Mouse (Mus musculus): Measurements from ENCODE around the gene Unc5b.

DNA sequence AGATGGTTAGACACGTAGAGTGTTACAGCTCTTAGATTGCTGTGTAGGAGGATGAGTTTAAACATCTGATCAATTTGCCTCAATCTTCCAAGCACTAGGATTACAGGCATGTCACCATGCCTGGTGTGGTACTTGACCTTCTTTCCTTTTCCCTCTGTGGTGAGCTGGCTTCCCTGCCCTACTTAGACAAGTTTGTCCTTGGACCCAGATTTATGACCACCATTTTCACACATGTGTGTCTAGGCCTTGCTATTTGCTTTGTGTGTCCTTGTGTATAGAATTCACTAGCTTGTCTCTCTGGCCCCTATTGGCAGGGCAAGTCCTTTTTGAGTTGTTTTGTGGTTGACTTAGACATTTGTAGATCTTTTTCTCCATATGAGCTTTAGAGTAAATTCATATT, 43.6 kb upstream of the Unc5b start:
- TF ChIP-seq POLR2A (IDR thresholded peaks at IDR 0.05; ENCODE audit: borderline replicate concordance, low read depth, low read length): no peak
- no peak for TF ChIP-seq CTCF (IDR thresholded peaks at IDR 0.05; ENCODE audit: low read depth, low read length)

Measured in bone marrow macrophage, adult 2 months (primary cell).